Mouse (Mus musculus) brain, embryonic 14.5 days (tissue): Measurements from ENCODE around the gene Myo15b.
A peak's percentile ranks its signal among the peaks of the same experiment; 100 is the strongest.

Experiments used
- CTCF ChIP-seq: fragments of 200-500 bp; IDR thresholded peaks from 2 replicates; pipeline ENCODE4 v1.5.1; 2012; ENCODE audit warnings: inconsistent platforms, mild to moderate bottlenecking, moderate library complexity, borderline replicate concordance; ENCODE audit not compliant: insufficient read depth, insufficient read length; ENCODE audit errors: extremely low read depth
- POLR2A ChIP-seq: fragments of 200-500 bp; IDR thresholded peaks from 2 replicates; pipeline ENCODE4 v1.6.1; 2012; ENCODE audit warnings: mild to moderate bottlenecking, inconsistent platforms, borderline replicate concordance; ENCODE audit not compliant: poor library complexity, insufficient read depth, insufficient read length, severe bottlenecking; ENCODE audit errors: extremely low read depth

DNA sequence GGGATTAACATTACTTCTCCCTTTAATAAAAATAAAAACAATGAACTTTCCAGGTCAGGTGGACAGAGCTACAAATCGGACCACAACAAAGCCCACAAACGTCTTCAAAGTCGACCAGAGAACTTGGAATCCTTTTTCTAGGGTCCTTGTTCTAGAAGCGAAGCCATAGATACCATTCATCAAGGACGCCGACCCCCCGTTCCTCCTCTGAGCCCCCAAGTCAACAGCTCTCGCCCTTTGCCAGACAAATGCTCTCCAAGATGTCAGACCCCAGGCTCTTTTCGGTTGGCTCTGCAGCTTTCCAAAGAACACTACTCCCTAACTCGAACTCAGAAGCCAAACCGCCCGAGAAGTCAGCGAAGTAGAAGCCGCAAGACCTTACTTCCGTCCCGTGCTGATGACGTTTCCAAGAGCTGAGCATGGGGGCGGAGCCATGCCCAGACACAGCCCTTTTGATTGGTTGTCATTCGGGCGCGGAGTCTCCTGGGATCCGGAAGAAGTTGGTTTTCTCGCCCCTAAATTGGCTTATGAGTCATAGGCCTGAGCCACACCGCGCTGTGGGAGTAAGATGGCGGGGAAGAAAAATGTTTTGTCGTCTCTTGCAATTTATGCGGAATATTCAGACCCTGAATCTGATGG, 75.0 kb downstream of the Myo15b start, which contains the start of the genes Sap30bp and Recql5:
- TF ChIP-seq POLR2A (peak; percentile 66; the same call in 1 of the 2 replicates), CTCF (no peak)
